Mouse (Mus musculus) myocyte (in vitro differentiated cells): Measurements from ENCODE around the gene Mmp3. TPM values are rescaled to one million over a fixed set of nuclear protein-coding genes. Genes with fewer than 3 reads are reported as not detected.
"Not testable (repeated sequence)": the region's sequence is repeated elsewhere in the genome, so short reads cannot be mapped to it uniquely, and the experiment has no call there.

Source experiments
- H3K27me3 ChIP-seq: one replicate; pipeline ENCODE4 v1.6.1; 2011; ENCODE audit not compliant: control insufficient read depth, insufficient read depth, insufficient read length
- H3K36me3 ChIP-seq: one replicate; pipeline ENCODE4 v1.6.1; 2011; ENCODE audit not compliant: control insufficient read depth, insufficient read depth
- H3K4me2 ChIP-seq: one replicate; pipeline ENCODE4 v1.6.1; 2011; ENCODE audit warnings: low read depth, control low read depth
- H3K4me3 ChIP-seq: one replicate; pipeline ENCODE4 v1.5.1; 2011; ENCODE audit warnings: mild to moderate bottlenecking, control low read depth, moderate library complexity
- H3K79me2 ChIP-seq: one replicate; pipeline ENCODE4 v1.6.1; 2011; ENCODE audit not compliant: control insufficient read depth, insufficient read depth
- H3ac ChIP-seq: one replicate; pipeline ENCODE4 v1.6.1; 2011; ENCODE audit not compliant: control insufficient read depth, insufficient read length
- CEBPB ChIP-seq: IDR thresholded peaks from 2 replicates; pipeline ENCODE4 v1.6.1; 2011; ENCODE audit warnings: mild to moderate bottlenecking, moderate library complexity; ENCODE audit not compliant: poor library complexity, insufficient read depth, severe bottlenecking
- E2F4 ChIP-seq: IDR thresholded peaks from one replicate; pipeline ENCODE4 v1.6.1; 2011; ENCODE audit warnings: mild to moderate bottlenecking, control low read depth, moderate library complexity; ENCODE audit not compliant: insufficient read depth
- MAX ChIP-seq: IDR thresholded peaks from one replicate; pipeline ENCODE4 v1.6.1; 2011; ENCODE audit warnings: low read depth, mild to moderate bottlenecking, control low read depth
- MYOD1 ChIP-seq, 3 experiments: IDR thresholded peaks; one replicate each; pipeline ENCODE4 v1.6.1; 2011; ENCODE audit warnings: control low read depth in 2 of 3, low read depth in 2 of 3, mild to moderate bottlenecking in 2 of 3, moderate library complexity in 1 of 3; ENCODE audit not compliant: insufficient read length in 2 of 3, control insufficient read depth in 1 of 3
- MYOG ChIP-seq, 3 experiments: IDR thresholded peaks; one replicate each; pipeline ENCODE4 v1.6.1; 2011; ENCODE audit warnings: control low read depth in 2 of 3, low read depth in 2 of 3, mild to moderate bottlenecking in 2 of 3; ENCODE audit not compliant: insufficient read length in 2 of 3, control insufficient read depth in 1 of 3, insufficient read depth in 1 of 3
- POLR2A ChIP-seq: IDR thresholded peaks from one replicate; pipeline ENCODE4 v1.6.1; 2011; ENCODE audit warnings: low read depth, mild to moderate bottlenecking, control low read depth, moderate library complexity; ENCODE audit not compliant: insufficient read length
- POLR2AphosphoS2 ChIP-seq: IDR thresholded peaks from one replicate; pipeline ENCODE4 v1.6.1; 2011; ENCODE audit warnings: low read depth, control low read depth; ENCODE audit not compliant: insufficient read length
- REST ChIP-seq: IDR thresholded peaks from one replicate; pipeline ENCODE4 v1.6.1; 2011; ENCODE audit warnings: mild to moderate bottlenecking, control low read depth, moderate library complexity; ENCODE audit not compliant: insufficient read depth, insufficient read length
- SRF ChIP-seq: IDR thresholded peaks from one replicate; pipeline ENCODE4 v1.6.1; 2011; ENCODE audit warnings: low read depth; ENCODE audit not compliant: control insufficient read depth, insufficient read length
- TCF12 ChIP-seq: IDR thresholded peaks from one replicate; pipeline ENCODE4 v1.6.1; 2011; ENCODE audit warnings: mild to moderate bottlenecking, control low read depth; ENCODE audit not compliant: poor library complexity, insufficient read depth, severe bottlenecking
- TCF3 ChIP-seq: IDR thresholded peaks from one replicate; pipeline ENCODE4 v1.6.1; 2011; ENCODE audit warnings: low read depth, control low read depth; ENCODE audit not compliant: insufficient read length
- USF1 ChIP-seq: IDR thresholded peaks from one replicate; pipeline ENCODE4 v1.6.1; 2011; ENCODE audit warnings: low read depth, mild to moderate bottlenecking, control low read depth, moderate library complexity
- polyA plus RNA-seq: library from polyadenylated mRNA; unstranded; fragments of >200 nt; fragmentation: generic; extraction: Trizol; gene quantifications from one replicate; pipeline ENCODE4 v1.2.1, GENCODE M21; 2012; ENCODE audit warnings: missing spikeins

The Mmp3 gene
- polyA plus RNA-seq: 0.04 TPM

DNA sequence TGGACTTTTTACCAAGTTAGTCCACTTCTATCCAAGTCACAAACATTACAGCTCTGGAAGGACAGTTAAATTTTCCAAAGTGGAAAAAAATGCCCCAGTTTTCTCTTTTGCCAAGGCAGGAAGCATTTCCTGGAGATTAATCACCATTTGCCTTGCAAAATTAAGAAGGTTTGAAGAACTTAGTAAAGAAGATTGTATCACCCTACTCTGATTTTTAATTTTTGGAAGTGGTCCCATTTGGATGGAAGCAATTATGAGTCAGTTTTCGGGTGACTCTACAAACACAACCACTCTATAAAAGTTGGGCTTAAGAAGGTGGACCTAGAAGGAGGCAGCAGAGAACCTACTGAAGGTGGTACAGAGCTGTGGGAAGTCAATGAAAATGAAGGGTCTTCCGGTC lies at the start of gene Mmp3:
Mmp3 (plus strand) TSS at position 301 of the 400 bp plus-strand sequence.
- Histone ChIP-seq H3K4me3 (no peak within 1 kb of the TSS), H3K27me3 (no peaks in the 10 kb centered on the region), H3K79me2 (no peaks in the 10 kb centered on the region), H3K36me3 (no peaks in the 10 kb centered on the region), H3ac (no peak within 1 kb of the TSS), H3K4me2 (no peak within 1 kb of the TSS)
- TF ChIP-seq E2F4 (no peak), MYOG (IDR thresholded peaks at IDR 0.05; ENCODE audit: control insufficient read depth in 1 of 3, insufficient read depth in 1 of 3, insufficient read length in 2 of 3, low read depth in 2 of 3) (no peak), POLR2A (no peak), MYOD1 (IDR thresholded peaks at IDR 0.05; ENCODE audit: control insufficient read depth in 1 of 3, insufficient read length in 2 of 3, low read depth in 2 of 3) (no peak), POLR2AphosphoS2 (no peak), CEBPB (no peak), TCF12 (no peak), USF1 (no peak), TCF3 (no peak)

- not testable (repeated sequence) for H3K36me3 ChIP-seq, H3K79me2 ChIP-seq, H3K4me3 ChIP-seq, H3ac ChIP-seq, H3K4me2 ChIP-seq, H3K27me3 ChIP-seq
Observed at GRCm38 (mm10) chr9:7396556-7396955, 49.1 kb upstream of the Mmp3 start.

DNA sequence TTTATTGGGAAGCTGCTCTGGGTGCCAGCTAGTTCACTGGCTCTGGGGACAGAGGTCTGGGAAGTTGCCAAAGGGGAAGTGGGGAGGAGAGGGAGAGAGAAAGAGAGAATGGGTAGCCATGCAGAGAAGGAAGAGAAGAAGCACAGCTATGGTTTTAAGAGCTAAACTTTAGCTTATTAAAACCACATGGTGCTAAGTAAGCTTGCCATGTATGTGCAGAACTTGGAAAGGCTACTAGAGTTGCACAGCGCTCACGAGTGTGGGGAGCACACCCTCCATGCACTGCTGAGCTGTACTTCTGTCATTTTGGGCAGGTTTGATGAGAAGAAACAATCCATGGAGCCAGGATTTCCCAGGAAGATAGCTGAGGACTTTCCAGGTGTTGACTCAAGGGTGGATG lies 7.7 kb downstream of the Mmp3 start:
- TF ChIP-seq POLR2AphosphoS2: no peak
- H3ac ChIP-seq: no peak overlapping the region
- H3K79me2 ChIP-seq: no peaks in the 10 kb centered on the region

DNA sequence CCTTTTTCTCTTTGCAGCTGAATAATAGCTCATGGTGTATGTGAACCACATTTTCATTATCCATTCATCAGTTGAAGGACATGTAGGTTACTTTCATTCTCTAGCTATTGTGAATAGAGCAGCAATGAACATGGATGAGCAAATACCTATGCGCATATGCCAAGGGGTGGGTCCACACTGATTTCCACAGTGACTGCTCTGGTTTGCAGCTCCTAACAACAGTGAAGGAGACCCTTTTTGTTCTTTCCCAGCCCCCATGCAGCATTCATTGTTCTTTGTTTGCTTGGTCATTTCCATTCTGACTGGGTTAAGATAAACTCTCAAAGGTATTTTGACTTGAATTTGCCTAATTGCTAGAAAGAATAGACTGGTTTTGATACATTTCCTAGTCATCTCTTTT lies 24.6 kb downstream of the Mmp3 start:
- Histone ChIP-seq H3K79me2 (no peaks in the 10 kb centered on the region), H3K4me3 (no peak overlapping the region), H3ac (no peak overlapping the region), H3K36me3 (no peaks in the 10 kb centered on the region), H3K27me3 (no peaks in the 10 kb centered on the region), H3K4me2 (no peak overlapping the region)
- no peak for TF ChIP-seq POLR2AphosphoS2
- TF ChIP-seq MYOD1 (IDR thresholded peaks at IDR 0.05; ENCODE audit: control insufficient read depth in 1 of 3, insufficient read length in 2 of 3, low read depth in 2 of 3): no peak
- TF ChIP-seq E2F4: no peak
- no peak for TF ChIP-seq POLR2A
- no peak for TF ChIP-seq REST

More for the DNA sequence above, 7.7 kb downstream of the Mmp3 start:
- H3K36me3 ChIP-seq: no peaks in the 10 kb centered on the region
- H3K27me3 ChIP-seq: no peaks in the 10 kb centered on the region
- no peak overlapping the region for H3K4me2 ChIP-seq
- no peak overlapping the region for H3K4me3 ChIP-seq

DNA sequence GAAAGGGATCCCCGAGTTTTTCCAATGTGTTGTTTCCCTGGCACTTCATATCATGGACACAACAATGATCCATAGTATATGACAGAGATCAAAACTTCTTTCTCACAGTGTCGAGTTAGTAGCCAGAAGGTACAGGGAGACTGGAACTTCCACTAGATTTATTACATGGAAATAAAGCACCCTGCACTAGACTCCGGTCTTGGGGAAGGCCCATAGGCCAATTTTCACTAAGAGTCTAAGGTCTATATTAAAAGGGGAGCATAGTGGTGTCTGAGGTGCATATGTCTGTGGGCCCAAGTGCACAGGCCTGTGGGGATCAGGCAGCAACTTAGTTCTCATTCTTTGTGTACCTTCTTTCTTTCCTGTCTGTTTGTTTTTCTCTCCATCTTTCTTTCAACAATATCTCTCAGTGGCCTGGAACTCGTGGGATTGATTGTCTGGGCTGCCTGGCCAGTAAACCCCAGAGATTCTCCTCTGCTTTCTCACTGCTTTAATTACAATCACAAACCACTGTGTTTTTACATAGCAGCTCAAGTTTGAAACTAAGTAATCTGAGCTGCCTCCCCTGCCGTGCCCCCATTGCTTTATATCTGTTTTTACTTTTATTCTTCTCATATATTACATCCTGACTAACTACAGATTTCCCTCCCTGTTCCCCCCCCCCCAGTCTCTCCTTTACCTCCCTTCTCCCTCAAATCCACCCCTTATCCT lies 38.2 kb downstream of the Mmp3 start:
- no peak overlapping the region for H3ac ChIP-seq
- H3K4me3 ChIP-seq: no peak overlapping the region
- H3K36me3 ChIP-seq: no peaks in the 10 kb centered on the region
- no peaks in the 10 kb centered on the region for H3K79me2 ChIP-seq
- H3K27me3 ChIP-seq: no peaks in the 10 kb centered on the region
- no peak overlapping the region for H3K4me2 ChIP-seq
- TF ChIP-seq MAX: no peak
- TF ChIP-seq REST: no peak
- TF ChIP-seq TCF12: no peak
- no peak for TF ChIP-seq TCF3
- no peak for TF ChIP-seq MYOG (IDR thresholded peaks at IDR 0.05; ENCODE audit: control insufficient read depth in 1 of 3, insufficient read depth in 1 of 3, insufficient read length in 2 of 3, low read depth in 2 of 3)
- no peak for TF ChIP-seq USF1
- TF ChIP-seq E2F4: no peak
- TF ChIP-seq POLR2AphosphoS2: no peak
- TF ChIP-seq SRF: no peak
- TF ChIP-seq CEBPB: no peak
- TF ChIP-seq POLR2A: no peak

- no peaks in the 10 kb centered on the region for H3K27me3 ChIP-seq
- no peaks in the 10 kb centered on the region for H3K36me3 ChIP-seq
- H3ac ChIP-seq: no peak overlapping the region
- H3K79me2 ChIP-seq: no peaks in the 10 kb centered on the region
- no peak for TF ChIP-seq MAX
- no peak for TF ChIP-seq REST
- H3K4me2 ChIP-seq: no peak overlapping the region
- H3K4me3 ChIP-seq: no peak overlapping the region
Observed at GRCm38 (mm10) chr9:7501138-7501537, 55.5 kb downstream of the Mmp3 start.
